Mouse (Mus musculus): ENCODE results near the gene Odf2l. TPM values are rescaled to one million over a fixed set of nuclear protein-coding genes. Genes with fewer than 3 reads are reported as not detected.
A peak's percentile ranks its signal among the peaks of the same experiment; 100 is the strongest.

Odf2l gene
- polyA plus RNA-seq, 1 experiment from 2014 or later, result 28.5 TPM

- Histone ChIP-seq H3K9me3 (no peaks in the 10 kb centered on the region), H3K27ac (replicated peaks) (no peak overlapping the region), H3K27me3 (no peaks in the 10 kb centered on the region), H3K4me3 (no peak overlapping the region), H3K4me2 (replicated peaks) (no peak overlapping the region), H3K9ac (replicated peaks) (no peak overlapping the region), H3K36me3 (no peaks in the 10 kb centered on the region), H3K4me1 (no peaks in the 10 kb centered on the region)
- ATAC-seq (ENCODE audit: low FRiP score, low read depth), result no peak
- WGBS, result 83% methylated on average over 5 of the region's 5 CpGs
Observed at GRCm38 (mm10) chr3:145105076-145105772, 13.2 kb upstream of the Odf2l start.

DNA sequence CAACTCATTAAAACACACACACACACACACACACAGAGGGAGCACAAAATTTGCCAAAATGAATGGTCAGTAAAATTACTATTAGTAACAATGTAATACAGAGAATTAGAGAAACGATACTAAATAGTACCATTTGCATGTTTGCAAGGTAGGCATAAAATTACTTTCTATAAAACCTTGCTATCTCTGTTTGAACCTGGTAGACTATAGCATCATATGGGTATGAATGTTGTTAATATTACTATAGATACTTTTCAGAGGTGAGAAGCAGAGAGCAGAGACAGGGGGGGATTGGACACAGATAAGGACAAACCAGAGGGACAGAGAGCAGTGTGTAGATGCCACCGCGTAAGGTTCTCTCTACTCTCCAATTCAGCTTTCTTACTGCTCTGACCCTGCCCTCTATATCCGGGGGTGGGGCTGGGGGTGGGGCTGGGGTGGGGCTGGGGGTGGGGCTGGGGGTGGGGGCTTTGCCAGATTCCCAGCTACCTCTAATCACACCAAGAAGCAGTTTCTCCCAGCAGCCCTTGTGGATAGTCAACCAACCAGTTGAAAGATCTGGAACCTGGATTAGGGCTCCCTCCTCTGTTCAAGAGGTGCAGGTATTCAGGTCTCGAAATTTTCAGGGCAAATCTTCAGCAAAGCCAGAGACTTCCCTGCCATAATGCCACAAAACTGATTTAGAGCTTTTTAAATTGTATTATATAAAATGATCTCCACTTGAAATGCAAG, 12.4 kb upstream of the Odf2l start:
- no peak overlapping the region for H3K9ac ChIP-seq (replicated peaks)
- no peak for ATAC-seq (ENCODE audit: low FRiP score, low read depth)
- no peaks in the 10 kb centered on the region for H3K9me3 ChIP-seq
- H3K4me2 ChIP-seq (replicated peaks), result no peak overlapping the region
- H3K4me3 ChIP-seq, result no peak overlapping the region
- H3K36me3 ChIP-seq, result no peaks in the 10 kb centered on the region
- no peak overlapping the region for H3K27ac ChIP-seq (replicated peaks)
- WGBS, result 81% methylated on average over 5 of the region's 5 CpGs
- no peaks in the 10 kb centered on the region for H3K4me1 ChIP-seq
- H3K27me3 ChIP-seq, result no peaks in the 10 kb centered on the region

DNA sequence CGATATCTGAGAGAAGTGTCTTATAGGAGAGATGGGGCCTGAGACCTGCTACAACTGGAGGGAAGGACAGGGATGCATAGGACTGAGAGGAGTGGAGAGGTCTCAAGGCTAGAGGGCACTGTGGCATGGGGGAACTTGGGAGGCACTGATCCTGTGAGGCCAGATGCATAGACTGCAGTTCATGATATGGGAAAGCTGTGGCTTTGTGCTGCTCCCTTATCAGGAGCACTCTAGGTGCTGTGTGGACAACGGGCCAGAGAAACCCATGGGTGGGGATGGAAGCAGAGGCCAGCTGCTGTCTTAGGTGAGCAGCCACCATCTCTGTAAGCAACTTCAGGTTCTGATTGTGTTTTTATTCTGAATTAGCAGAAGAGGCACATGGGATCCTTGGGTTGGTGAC, 3.2 kb upstream of the Odf2l start:
- Histone ChIP-seq H3K4me3 (no peak overlapping the region), H3K36me3 (no peaks in the 10 kb centered on the region), H3K9ac (replicated peaks) (no peak overlapping the region), H3K9me3 (no peaks in the 10 kb centered on the region), H3K27me3 (no peaks in the 10 kb centered on the region), H3K27ac (replicated peaks) (no peak overlapping the region), H3K4me1 (peaks cover 16% of the 10 kb centered on the region), H3K4me2 (replicated peaks) (no peak overlapping the region)
- ATAC-seq (ENCODE audit: low FRiP score, low read depth), result no peak
- 87% methylated on average over 2 of the region's 2 CpGs for WGBS

DNA sequence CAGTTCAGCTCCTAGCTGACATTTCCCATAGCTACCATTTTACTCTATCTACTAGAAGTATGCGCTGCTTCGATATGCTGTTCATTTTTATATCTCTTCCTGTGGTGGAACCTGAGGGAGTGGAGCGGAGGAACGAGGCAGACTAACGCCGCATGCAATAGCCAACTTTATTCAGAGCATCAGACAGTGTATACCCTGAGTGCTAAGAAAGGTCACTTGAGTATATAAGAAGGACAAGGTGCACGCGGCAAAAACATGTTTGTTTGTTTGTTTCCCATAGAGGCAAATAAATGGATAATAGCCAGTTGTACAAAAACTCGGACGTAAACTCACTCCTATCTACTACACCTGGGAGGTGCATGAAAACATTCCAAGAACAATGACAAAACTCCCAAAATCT, 751 bp upstream of the Odf2l start:
- WGBS, result 85% methylated on average over 10 of the region's 10 CpGs
- Histone ChIP-seq H3K9ac (replicated peaks) (peak overlapping the region; percentile 54), H3K4me2 (replicated peaks) (peak overlapping the region; percentile 59), H3K36me3 (no peaks in the 10 kb centered on the region), H3K9me3 (no peaks in the 10 kb centered on the region), H3K27ac (replicated peaks) (peak overlapping the region; percentile 99), H3K27me3 (no peaks in the 10 kb centered on the region), H3K4me1 (peaks cover 16% of the 10 kb centered on the region), H3K4me3 (peak overlapping the region; percentile 80)
- no peak for ATAC-seq (ENCODE audit: low FRiP score, low read depth)

GRCm38 (mm10) chr3:145119002-145119358, 592 bp downstream of the Odf2l start:
- 5% methylated on average over 14 of the region's 14 CpGs for whole genome bisulfite sequencing

DNA sequence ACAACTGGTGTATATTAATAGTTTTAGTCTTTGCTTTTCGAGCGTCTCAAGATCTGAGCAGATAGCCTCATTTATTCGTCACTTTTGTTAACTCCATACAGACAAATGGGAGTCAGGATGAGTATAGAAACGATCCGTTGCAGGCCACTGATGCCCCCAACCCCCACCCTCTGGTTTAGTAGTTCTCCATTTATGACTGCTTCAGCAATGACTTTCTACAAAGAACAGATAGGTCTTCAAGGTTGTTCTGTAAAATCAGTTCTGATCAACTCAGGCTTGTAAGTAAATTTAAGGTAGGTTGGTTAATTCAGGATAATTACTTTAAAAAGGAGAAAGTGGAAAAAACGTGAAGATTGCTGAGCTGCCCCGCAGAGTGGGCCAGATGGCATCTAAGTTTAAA, 1.0 kb downstream of the Odf2l start:
- ATAC-seq (ENCODE audit: low FRiP score, low read depth), result no peak
- Histone ChIP-seq H3K36me3 (no peaks in the 10 kb centered on the region), H3K27ac (replicated peaks) (no peak overlapping the region), H3K4me1 (peaks cover 16% of the 10 kb centered on the region), H3K9ac (replicated peaks) (peak overlapping the region; percentile 93), H3K9me3 (no peaks in the 10 kb centered on the region), H3K27me3 (no peaks in the 10 kb centered on the region), H3K4me2 (replicated peaks) (peak overlapping the region; percentile 71), H3K4me3 (peak overlapping the region; percentile 80)
- WGBS, result 74% methylated on average over 7 of the region's 7 CpGs

More at GRCm38 (mm10) chr3:145119002-145119358, 592 bp downstream of the Odf2l start:
- H3K4me2 ChIP-seq (replicated peaks), result peak overlapping the region; percentile 71
- no peak for ATAC-seq (ENCODE audit: low FRiP score, low read depth)
- H3K4me1 ChIP-seq, result peaks cover 16% of the 10 kb centered on the region
- H3K27me3 ChIP-seq, result no peaks in the 10 kb centered on the region
- no peaks in the 10 kb centered on the region for H3K9me3 ChIP-seq
- H3K4me3 ChIP-seq, result peak overlapping the region; percentile 80
- no peaks in the 10 kb centered on the region for H3K36me3 ChIP-seq
- peak overlapping the region; percentile 99 for H3K27ac ChIP-seq (replicated peaks)
- H3K9ac ChIP-seq (replicated peaks), result peak overlapping the region; percentile 93

DNA sequence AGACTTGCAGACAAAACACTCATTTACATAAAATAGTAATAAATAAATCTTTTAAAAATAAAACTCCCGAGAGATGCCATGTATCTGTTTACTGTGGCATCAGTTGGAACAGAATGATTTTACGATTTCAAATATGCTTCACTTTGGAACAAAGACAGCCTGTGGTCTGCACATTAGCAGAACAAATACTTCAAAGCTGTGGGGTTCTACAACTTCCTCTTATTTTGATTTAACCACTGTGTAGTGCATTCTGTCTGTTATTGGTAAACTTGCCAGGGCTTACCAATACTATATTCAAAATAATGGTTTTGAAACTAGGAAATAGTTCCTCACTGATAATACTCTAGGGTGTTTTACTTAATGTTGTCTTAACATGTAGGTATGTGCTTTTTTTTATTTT, 8.2 kb downstream of the Odf2l start:
- H3K36me3 ChIP-seq, result peaks cover 21% of the 10 kb centered on the region; the same call in 1 of the 2 replicates
- 93% methylated on average over 2 of the region's 2 CpGs for WGBS
- ATAC-seq (ENCODE audit: low FRiP score, low read depth), result no peak
- H3K9ac ChIP-seq (replicated peaks), result no peak overlapping the region
- H3K4me1 ChIP-seq, result no peaks in the 10 kb centered on the region
- H3K9me3 ChIP-seq, result no peaks in the 10 kb centered on the region
- no peaks in the 10 kb centered on the region for H3K27me3 ChIP-seq
- no peak overlapping the region for H3K4me2 ChIP-seq (replicated peaks)
- H3K4me3 ChIP-seq, result no peak overlapping the region
- no peak overlapping the region for H3K27ac ChIP-seq (replicated peaks)

DNA sequence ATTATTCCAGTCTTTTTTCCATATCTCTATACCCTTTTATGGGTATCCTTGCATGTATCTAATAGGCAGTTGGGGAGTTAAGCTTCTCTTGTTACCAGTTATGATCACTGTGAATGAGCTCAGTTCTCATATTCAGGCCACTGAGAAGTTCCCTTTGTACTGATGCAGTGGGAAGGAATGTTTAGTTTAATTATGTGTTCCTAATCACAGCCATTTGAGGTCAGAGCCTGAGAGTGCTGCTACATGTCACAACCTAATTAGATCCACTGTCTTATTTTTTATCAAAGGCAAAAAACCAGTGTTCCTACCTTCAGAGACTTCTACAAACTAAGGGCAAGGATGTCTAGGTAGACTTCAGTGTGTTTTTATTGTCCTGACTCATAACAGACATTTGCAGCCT, 11.0 kb downstream of the Odf2l start:
- Histone ChIP-seq H3K4me3 (no peak overlapping the region), H3K9me3 (no peaks in the 10 kb centered on the region), H3K4me2 (replicated peaks) (no peak overlapping the region), H3K27me3 (no peaks in the 10 kb centered on the region), H3K4me1 (no peaks in the 10 kb centered on the region), H3K27ac (replicated peaks) (no peak overlapping the region), H3K36me3 (peaks cover 41% of the 10 kb centered on the region), H3K9ac (replicated peaks) (no peak overlapping the region)
- ATAC-seq (ENCODE audit: low FRiP score, low read depth), result no peak

DNA sequence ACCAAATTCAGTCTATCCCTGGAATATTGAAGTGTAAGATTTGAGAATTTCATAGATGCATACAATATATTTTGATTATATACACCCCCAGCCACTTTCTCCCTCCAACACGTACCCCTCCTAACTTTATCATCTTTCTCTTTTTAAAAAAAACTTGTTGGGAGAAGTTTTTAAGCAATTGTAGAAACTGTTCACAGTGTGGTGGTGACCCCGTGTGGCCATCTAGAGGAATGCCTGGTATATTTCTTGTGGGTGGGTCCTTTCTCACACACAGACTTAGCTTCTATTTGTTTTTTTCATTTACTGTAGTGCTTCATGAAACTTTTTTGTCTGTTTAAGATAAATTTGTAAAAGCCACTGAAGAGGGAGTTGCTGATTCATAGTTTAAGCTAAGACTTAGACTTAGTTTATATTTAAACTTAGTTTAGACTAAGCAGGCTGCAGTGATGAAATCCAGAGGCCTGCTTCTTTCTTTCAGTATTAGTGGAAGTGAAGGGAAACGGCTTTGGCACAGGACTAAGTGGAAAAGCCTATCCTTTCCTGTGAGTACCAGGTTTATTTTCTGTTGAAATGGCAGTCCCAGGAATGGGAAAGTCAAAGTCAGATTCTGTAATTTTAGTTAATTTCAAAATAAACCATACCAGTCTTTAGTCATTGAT, 13.0 kb downstream of the Odf2l start:
- ATAC-seq (ENCODE audit: low FRiP score, low read depth), result no peak
- H3K36me3 ChIP-seq, result peaks cover 45% of the 10 kb centered on the region
- no peaks in the 10 kb centered on the region for H3K27me3 ChIP-seq
- H3K4me3 ChIP-seq, result no peak overlapping the region
- H3K9ac ChIP-seq (replicated peaks), result no peak overlapping the region
- H3K4me1 ChIP-seq, result no peaks in the 10 kb centered on the region
- H3K9me3 ChIP-seq, result no peaks in the 10 kb centered on the region
- no peak overlapping the region for H3K4me2 ChIP-seq (replicated peaks)
- no peak overlapping the region for H3K27ac ChIP-seq (replicated peaks)
- WGBS, result 41% methylated on average over 3 of the region's 3 CpGs

- H3K9ac ChIP-seq (replicated peaks), result no peak overlapping the region
- peaks cover 17% of the 10 kb centered on the region for H3K36me3 ChIP-seq
- no peaks in the 10 kb centered on the region for H3K9me3 ChIP-seq
- no peaks in the 10 kb centered on the region for H3K27me3 ChIP-seq
- ATAC-seq (ENCODE audit: low FRiP score, low read depth), result no peak
- no peak overlapping the region for H3K4me2 ChIP-seq (replicated peaks)
- H3K4me1 ChIP-seq, result no peaks in the 10 kb centered on the region
- no peak overlapping the region for H3K4me3 ChIP-seq
- 93% methylated on average over 4 of the region's 4 CpGs for WGBS
- H3K27ac ChIP-seq (replicated peaks), result no peak overlapping the region
Observed at GRCm38 (mm10) chr3:145140236-145140635, 21.8 kb downstream of the Odf2l start.

DNA sequence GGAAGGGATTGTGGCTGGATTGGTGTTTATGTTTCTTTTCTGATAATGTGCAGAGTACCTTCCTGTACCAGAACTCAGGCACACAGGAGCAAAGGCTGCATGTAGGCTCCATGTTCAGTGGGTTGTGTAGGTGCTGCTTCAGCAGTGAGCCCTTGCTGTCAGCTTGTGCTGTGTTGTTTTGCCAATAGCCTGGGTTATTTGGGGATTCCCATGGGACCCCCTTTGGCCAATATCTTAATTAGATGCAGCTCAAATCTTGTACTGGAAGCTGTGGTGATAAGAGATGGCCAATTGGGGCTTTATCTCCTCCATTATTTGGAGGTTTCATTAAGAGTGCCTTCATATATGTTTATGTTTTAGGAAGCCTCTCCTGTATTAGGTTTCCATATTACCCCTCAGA, 24.5 kb downstream of the Odf2l start:
- H3K9ac ChIP-seq (replicated peaks), result no peak overlapping the region
- H3K4me3 ChIP-seq, result no peak overlapping the region
- no peak overlapping the region for H3K4me2 ChIP-seq (replicated peaks)
- no peak overlapping the region for H3K27ac ChIP-seq (replicated peaks)
- no peaks in the 10 kb centered on the region for H3K27me3 ChIP-seq
- ATAC-seq (ENCODE audit: low FRiP score, low read depth), result no peak
- no peaks in the 10 kb centered on the region for H3K9me3 ChIP-seq
- no peaks in the 10 kb centered on the region for H3K4me1 ChIP-seq
- H3K36me3 ChIP-seq, result peaks cover 17% of the 10 kb centered on the region

DNA sequence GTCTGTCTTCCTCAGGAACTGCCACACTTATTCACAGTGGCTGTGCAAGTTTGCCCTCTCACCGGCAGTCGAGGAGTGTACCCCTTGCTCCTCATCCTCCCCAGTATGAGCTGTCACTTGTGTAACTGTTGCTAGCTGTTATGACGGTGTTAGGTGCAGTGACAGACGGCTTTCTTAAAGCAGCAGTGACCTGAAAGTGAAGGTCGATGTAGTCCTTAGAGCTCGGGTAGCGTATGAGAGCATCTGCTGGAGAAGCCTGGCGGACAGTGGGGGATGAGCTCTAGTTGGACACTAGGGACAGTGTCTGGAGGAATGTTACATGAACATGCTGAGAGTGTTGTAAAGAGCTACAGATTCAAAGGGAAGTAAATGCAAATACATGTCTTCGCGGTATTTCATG, 25.5 kb downstream of the Odf2l start:
- H3K27ac ChIP-seq (replicated peaks), result no peak overlapping the region
- 89% methylated on average over 10 of the region's 10 CpGs for WGBS
- no peak for ATAC-seq (ENCODE audit: low FRiP score, low read depth)

More for the DNA sequence above, 25.5 kb downstream of the Odf2l start:
- Histone ChIP-seq H3K9ac (replicated peaks) (no peak overlapping the region), H3K9me3 (no peaks in the 10 kb centered on the region), H3K4me1 (no peaks in the 10 kb centered on the region), H3K4me2 (replicated peaks) (no peak overlapping the region), H3K27me3 (no peaks in the 10 kb centered on the region), H3K4me3 (no peak overlapping the region), H3K36me3 (peaks cover 13% of the 10 kb centered on the region)

All from midbrain, embryonic 12.5 days (tissue).